Mouse (Mus musculus) limb, embryonic 15.5 days (tissue): Measurements from ENCODE around the gene Wdr78. TPM values are rescaled to one million over a fixed set of nuclear protein-coding genes. Genes with fewer than 3 reads are reported as not detected.
A peak's percentile ranks its signal among the peaks of the same experiment; 100 is the strongest.

ENCODE experiments used
- ATAC-seq: fragments of 200-750 bp; cut with Nextera tagmentation; 2 replicates; pipeline ENCODE4 v1.8.0; 2017; ENCODE audit warnings: low read depth, moderate TSS enrichment; ENCODE audit not compliant: insufficient number of reproducible peaks, low FRiP score, low TSS enrichment
- H3K27ac ChIP-seq: fragments of 300-500 bp; sonication (generic); 2 replicates; pipeline ENCODE4 v1.5.1; 2015; ENCODE audit warnings: moderate library complexity, mild to moderate bottlenecking, inconsistent platforms
- H3K27me3 ChIP-seq: fragments of 300-500 bp; sonication (generic); 2 replicates; pipeline ENCODE4 v1.6.1; 2015; ENCODE audit warnings: inconsistent platforms
- H3K36me3 ChIP-seq: fragments of 300-500 bp; sonication (generic); 2 replicates; pipeline ENCODE4 v1.6.1; 2015; ENCODE audit warnings: inconsistent platforms
- H3K4me1 ChIP-seq: fragments of 300-500 bp; sonication (generic); 2 replicates; pipeline ENCODE4 v1.6.1; 2015; ENCODE audit warnings: inconsistent platforms
- H3K4me2 ChIP-seq: fragments of 300-500 bp; sonication (generic); 2 replicates; pipeline ENCODE4 v1.6.1; 2015; ENCODE audit warnings: mild to moderate bottlenecking, inconsistent platforms
- H3K4me3 ChIP-seq: fragments of 300-500 bp; sonication (generic); 2 replicates; pipeline ENCODE4 v1.5.1; 2015; ENCODE audit warnings: mild to moderate bottlenecking, inconsistent platforms
- H3K9ac ChIP-seq: fragments of 300-500 bp; sonication (generic); 2 replicates; pipeline ENCODE4 v1.6.1; 2015; ENCODE audit warnings: inconsistent platforms
- H3K9me3 ChIP-seq: fragments of 300-500 bp; sonication (generic); 2 replicates; pipeline ENCODE4 v1.6.1; 2016; ENCODE audit warnings: inconsistent platforms
- WGBS: fragments of 180-500 bp; shearing (Covaris S2); methylation state at CpG from one replicate; pipeline ENCODE4 v1.1.7; 2015; 5-methylcytosine and 5-hydroxymethylcytosine counted together
- polyA plus RNA-seq: library from polyadenylated mRNA; unstranded; fragments of >200 nt; fragmentation: Nextera tagmentation; extraction: Ambion mirVana; gene quantifications from 2 replicates; pipeline ENCODE4 v1.2.1, GENCODE M21; 2015

Wdr78 gene
- polyA plus RNA-seq, 1 experiment from 2014 or later, result 3.5 TPM

DNA sequence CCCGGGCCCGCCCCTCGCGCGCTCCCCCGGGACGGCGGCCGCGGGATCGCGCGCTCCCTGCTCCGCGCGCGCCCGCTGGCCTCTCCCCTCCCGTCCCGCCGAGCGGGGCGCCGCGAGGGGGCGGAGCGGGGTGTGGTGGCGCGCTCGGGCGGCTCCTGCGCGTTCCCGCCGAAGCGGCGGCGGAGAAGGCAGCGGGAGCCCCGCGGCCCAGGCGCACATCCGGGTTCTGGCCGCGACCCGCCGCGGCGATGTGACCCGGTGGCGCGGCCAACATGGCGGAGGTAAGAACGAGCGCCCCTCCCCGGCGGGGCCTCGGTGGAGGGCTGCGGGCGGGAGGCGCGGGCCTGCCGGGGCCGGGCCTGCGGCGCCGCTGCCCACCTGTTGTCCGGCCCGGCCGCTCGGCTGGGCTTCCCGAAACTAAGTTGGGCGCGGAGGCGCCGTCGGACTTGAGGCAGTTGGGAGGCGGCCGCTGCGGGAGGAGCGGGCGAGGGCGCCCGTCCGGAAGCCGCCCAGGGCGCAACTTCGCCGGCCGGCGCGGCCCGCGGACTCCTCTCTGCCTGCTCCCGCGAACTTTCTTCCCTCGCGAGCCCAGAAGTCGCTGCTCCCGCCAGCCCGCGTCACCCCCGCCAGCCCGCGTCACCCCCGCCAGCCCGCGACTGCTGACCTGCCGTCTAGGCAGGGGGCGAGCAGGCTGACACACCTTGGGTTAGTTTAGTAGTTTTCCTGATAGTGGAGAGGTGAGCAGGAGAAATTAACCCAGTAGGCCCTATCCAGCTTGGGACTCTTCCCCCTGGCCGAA is 5.1 kb upstream of the Wdr78 start:
- WGBS, result under 1% methylated on average over 70 of the region's 111 CpGs
- peak; percentile 68 for ATAC-seq
- Histone ChIP-seq H3K36me3 (0 out of 2 replicates have a peak, but pooled peaks cover 4% of the 10 kb centered on the region), H3K27me3 (no peaks in the 10 kb centered on the region), H3K9me3 (no peaks in the 10 kb centered on the region), H3K4me2 (peak overlapping the region; percentile 53), H3K27ac (peak overlapping the region; percentile 97), H3K9ac (peak overlapping the region; percentile 97), H3K4me3 (peak overlapping the region; percentile 94), H3K4me1 (peaks cover 28% of the 10 kb centered on the region)

DNA sequence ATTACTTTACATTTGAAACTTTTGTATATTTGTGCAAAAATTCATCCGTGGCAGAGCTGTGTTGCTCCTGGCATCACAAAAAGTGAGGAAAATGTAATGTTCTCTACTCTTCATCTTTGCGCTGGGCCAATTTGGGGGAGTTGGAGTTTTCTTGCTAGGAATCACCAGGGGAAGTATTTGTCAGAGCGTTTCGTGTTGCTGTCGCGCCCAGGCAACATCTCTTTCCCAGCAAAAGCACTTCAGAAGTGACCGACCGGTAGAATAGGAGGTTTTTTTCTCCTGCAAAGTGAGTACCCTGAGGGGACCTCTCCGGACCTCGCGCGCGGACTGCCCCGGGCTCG is 4.5 kb upstream of the Wdr78 start:
- H3K36me3 ChIP-seq, result 0 out of 2 replicates have a peak, but pooled peaks cover 4% of the 10 kb centered on the region
- no peaks in the 10 kb centered on the region for H3K27me3 ChIP-seq
- WGBS, result under 1% methylated on average over 15 of the region's 15 CpGs

DNA sequence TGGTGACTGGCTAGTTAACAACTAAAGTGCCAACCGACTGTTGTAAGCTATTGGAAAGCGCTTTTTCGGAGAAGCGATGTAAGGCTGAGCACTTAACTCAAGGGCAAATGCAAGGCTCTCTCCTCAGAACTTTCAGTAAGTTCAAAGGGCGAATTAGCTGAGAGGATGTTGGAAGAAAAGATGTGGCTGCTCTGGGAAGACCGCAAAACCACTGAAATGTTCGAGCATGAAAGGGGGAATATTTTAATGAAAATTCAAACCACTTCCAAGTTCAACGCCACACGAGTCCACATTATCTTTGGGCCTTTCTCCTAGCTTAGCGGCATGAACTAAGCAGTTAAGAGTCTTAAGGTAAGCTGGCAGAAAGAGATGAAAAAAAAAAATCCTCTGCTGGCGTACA is 953 bp downstream of the Wdr78 start:
- H3K4me3 ChIP-seq, result peak overlapping the region; percentile 84
- H3K9me3 ChIP-seq, result no peaks in the 10 kb centered on the region
- WGBS, result 3% methylated on average over 11 of the region's 11 CpGs
- peaks cover 21% of the 10 kb centered on the region for H3K4me1 ChIP-seq
- no peaks in the 10 kb centered on the region for H3K27me3 ChIP-seq
- H3K36me3 ChIP-seq, result 0 out of 2 replicates have a peak, but pooled peaks cover 4% of the 10 kb centered on the region
- H3K27ac ChIP-seq, result peak overlapping the region; percentile 100
- ATAC-seq, result no peak
- H3K9ac ChIP-seq, result peak overlapping the region; percentile 70
- H3K4me2 ChIP-seq, result peak overlapping the region; percentile 63

More for the DNA sequence above, 4.5 kb upstream of the Wdr78 start:
- ATAC-seq, result no peak
- Histone ChIP-seq H3K4me2 (peak overlapping the region; percentile 53), H3K4me1 (peaks cover 28% of the 10 kb centered on the region), H3K9ac (peak overlapping the region; percentile 97), H3K27ac (peak overlapping the region; percentile 97), H3K4me3 (peak overlapping the region; percentile 94), H3K9me3 (no peaks in the 10 kb centered on the region)

DNA sequence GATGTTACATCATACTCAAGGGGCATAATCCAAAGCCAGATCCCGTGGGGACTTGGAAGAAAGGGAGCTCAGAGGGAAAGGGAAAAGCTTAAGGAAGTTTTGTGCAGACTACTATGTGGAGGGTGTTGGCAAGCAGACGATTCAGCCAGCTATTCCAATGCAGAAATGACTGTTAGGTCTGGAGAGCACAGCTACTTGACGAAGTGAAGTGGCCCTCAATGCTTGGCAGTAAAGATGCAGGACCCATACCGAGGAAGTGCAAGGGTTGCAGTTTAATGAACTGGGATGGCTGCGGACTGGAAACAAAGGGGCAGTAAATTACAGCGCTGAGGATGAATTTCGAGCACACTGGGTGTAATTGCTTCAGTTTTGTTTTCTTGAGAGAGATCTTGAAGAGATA is 1.7 kb downstream of the Wdr78 start:
- Histone ChIP-seq H3K27me3 (no peaks in the 10 kb centered on the region), H3K36me3 (0 out of 2 replicates have a peak, but pooled peaks cover 4% of the 10 kb centered on the region), H3K4me2 (peak overlapping the region; percentile 63), H3K9me3 (no peaks in the 10 kb centered on the region), H3K4me1 (peaks cover 21% of the 10 kb centered on the region), H3K27ac (no peak overlapping the region), H3K9ac (no peak overlapping the region), H3K4me3 (peak overlapping the region; percentile 84)
- ATAC-seq, result no peak
- WGBS, result 42% methylated on average over 7 of the region's 7 CpGs

DNA sequence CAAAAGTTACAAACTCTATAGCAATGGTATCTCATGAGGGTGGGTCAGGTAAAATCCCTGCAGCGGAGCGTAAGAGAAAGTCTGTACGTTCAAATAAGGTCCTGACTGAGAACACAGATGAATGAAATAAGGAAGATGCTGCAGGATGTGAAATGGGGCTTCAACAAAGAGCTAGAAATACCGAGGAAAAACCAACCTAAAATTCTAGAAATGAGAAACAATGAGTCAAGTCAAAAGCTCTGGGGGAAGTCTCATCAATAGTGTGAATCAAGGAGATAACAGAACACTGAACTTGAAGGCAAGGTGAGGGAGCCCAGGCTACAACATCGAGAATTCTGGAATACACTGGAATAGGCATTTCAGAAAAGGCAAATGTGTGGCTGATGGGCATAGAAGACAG is 15.8 kb downstream of the Wdr78 start:
- Histone ChIP-seq H3K36me3 (no peaks in the 10 kb centered on the region), H3K4me2 (no peak overlapping the region), H3K9me3 (no peaks in the 10 kb centered on the region), H3K9ac (no peak overlapping the region), H3K27me3 (no peaks in the 10 kb centered on the region), H3K27ac (no peak overlapping the region), H3K4me1 (no peaks in the 10 kb centered on the region), H3K4me3 (no peak overlapping the region)
- no peak for ATAC-seq
- 91% methylated on average over 5 of the region's 5 CpGs for WGBS

DNA sequence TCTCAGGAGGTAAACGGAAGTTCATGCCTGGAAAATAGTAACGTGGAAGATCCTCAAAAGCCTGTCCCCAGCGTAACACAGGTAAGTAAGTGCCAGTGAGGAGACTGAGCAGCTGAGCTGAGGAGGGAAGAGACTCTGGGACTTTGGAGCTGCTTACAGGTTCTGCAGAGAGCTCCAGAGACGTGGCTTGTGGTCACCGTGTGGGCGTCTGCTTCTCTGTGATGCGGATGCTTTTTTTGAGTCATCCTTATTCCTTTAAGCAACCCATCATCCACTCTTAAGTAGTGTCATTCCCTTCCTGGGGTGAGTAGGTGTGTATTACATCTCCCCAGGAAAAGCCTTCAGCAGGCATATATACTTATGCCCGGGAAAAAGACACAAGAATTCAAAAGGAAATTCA is 18.4 kb downstream of the Wdr78 start:
- no peak overlapping the region for H3K9ac ChIP-seq
- no peak overlapping the region for H3K4me3 ChIP-seq
- no peak overlapping the region for H3K27ac ChIP-seq
- H3K4me1 ChIP-seq, result no peaks in the 10 kb centered on the region
- H3K27me3 ChIP-seq, result no peaks in the 10 kb centered on the region
- H3K4me2 ChIP-seq, result no peak overlapping the region
- WGBS, result 89% methylated on average over 8 of the region's 8 CpGs
- H3K9me3 ChIP-seq, result no peaks in the 10 kb centered on the region
- H3K36me3 ChIP-seq, result no peaks in the 10 kb centered on the region
- no peak for ATAC-seq

DNA sequence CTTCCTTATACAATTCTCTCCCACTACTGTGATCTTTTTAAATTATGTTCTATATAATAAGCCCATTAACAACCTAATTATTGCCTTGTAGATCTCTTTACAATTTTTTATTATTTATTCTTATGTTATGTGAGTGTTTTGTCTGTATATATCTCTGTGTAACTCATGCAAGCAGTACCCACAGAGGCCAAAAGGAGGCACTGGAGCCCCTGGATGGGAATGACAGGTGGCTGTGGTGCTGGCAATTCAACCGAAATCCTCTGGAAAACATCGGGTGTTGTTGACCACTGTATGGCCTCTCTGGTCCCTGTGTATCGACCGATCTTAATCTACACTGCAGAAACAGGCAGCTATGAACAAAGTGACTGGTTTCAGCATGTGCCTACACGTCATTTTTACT is 29.1 kb downstream of the Wdr78 start:
- H3K27ac ChIP-seq, result no peak overlapping the region
- no peaks in the 10 kb centered on the region for H3K27me3 ChIP-seq
- H3K9ac ChIP-seq, result no peak overlapping the region
- H3K9me3 ChIP-seq, result no peaks in the 10 kb centered on the region
- H3K36me3 ChIP-seq, result no peaks in the 10 kb centered on the region
- ATAC-seq, result no peak
- no peak overlapping the region for H3K4me3 ChIP-seq
- H3K4me1 ChIP-seq, result no peaks in the 10 kb centered on the region
- H3K4me2 ChIP-seq, result no peak overlapping the region
- 89% methylated on average over 5 of the region's 5 CpGs for WGBS

DNA sequence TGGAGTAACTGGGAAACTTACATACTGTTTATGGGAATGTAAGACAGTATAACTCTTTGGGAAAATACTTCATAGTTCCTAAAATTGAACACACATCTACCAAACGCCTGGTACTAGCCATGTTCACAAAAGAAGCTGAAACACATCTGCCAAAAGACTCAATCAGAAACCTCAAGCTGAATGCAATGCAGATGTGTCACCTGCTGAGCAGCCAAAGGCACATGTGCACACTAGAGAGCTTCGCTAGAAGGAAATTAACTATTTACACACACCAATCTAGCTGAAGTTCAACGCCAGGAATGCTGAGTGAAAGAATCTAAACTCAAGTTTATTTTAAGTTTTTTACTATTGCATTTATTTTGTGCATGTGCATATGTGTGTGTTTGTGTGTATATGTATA is 43.7 kb downstream of the Wdr78 start:
- no peak overlapping the region for H3K27ac ChIP-seq
- no peaks in the 10 kb centered on the region for H3K9me3 ChIP-seq
- no peak overlapping the region for H3K9ac ChIP-seq
- H3K4me2 ChIP-seq, result no peak overlapping the region
- H3K27me3 ChIP-seq, result no peaks in the 10 kb centered on the region
- ATAC-seq, result no peak
- no peaks in the 10 kb centered on the region for H3K36me3 ChIP-seq
- 45% methylated on average over 3 of the region's 3 CpGs for WGBS
- H3K4me3 ChIP-seq, result no peak overlapping the region
- H3K4me1 ChIP-seq, result no peaks in the 10 kb centered on the region

DNA sequence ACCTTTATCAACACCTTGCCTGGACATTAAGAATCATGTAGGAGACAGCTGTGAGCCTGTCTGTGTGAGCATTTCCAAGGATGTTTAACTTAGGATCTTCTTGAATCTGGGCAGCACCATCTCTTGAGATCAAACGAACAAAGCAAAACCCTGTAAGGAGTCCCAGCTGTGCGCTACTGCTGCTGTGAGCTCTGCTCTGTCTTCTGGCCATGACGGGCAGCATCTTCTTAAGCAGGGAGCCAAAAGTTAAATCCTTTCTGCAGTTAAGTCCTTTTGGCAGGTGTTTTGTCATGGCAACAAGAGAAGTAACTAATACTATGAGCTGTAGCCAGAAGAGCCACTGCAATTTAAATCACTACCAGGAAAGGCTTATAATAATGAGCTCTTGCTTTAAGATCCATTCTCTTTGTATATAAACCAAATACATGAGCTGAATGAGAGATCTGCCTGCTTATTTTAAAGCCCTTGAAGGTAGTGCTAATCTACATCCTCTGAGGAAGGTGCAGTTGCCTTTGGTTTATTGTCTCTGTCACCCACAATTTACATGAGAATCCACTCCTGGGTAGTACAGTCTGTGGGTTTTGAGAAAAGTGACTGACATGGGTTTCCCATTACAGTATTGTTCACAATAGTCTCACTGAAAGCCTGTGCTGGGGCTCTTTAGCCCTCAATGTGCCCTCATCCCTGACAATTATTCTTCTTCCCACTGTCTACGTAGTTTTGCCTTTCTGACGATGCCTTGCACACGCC is 46.3 kb downstream of the Wdr78 start:
- no peaks in the 10 kb centered on the region for H3K27me3 ChIP-seq
- H3K27ac ChIP-seq, result no peak overlapping the region
- no peak for ATAC-seq
- H3K4me2 ChIP-seq, result no peak overlapping the region
- no peak overlapping the region for H3K9ac ChIP-seq
- no peak overlapping the region for H3K4me3 ChIP-seq
- H3K36me3 ChIP-seq, result no peaks in the 10 kb centered on the region
- WGBS, result 70% methylated on average over 6 of the region's 6 CpGs
- H3K4me1 ChIP-seq, result no peaks in the 10 kb centered on the region
- H3K9me3 ChIP-seq, result no peaks in the 10 kb centered on the region

DNA sequence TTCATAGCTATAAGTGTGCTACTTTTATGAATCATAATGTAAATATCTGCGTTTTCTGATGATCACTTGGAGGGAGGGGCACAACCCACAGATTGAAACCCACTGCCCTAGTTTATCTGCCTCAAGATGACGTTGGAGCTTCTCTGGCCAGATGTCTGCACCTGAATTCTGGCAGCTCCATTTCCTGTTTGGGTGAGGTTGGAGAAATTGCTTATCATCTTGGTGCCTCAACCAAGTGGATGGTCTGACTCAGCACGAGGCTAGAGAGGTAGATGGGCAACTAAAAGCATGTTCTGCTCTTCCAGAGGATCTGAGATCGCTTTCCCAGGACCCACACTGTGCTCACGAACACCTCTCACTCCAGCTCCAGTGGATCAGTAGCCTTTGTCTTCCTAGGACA is 49.4 kb downstream of the Wdr78 start:
- Histone ChIP-seq H3K4me2 (no peak overlapping the region), H3K27ac (no peak overlapping the region), H3K4me1 (no peaks in the 10 kb centered on the region), H3K9ac (no peak overlapping the region), H3K27me3 (no peaks in the 10 kb centered on the region), H3K4me3 (no peak overlapping the region), H3K36me3 (no peaks in the 10 kb centered on the region), H3K9me3 (no peaks in the 10 kb centered on the region)
- WGBS, result 79% methylated on average over 5 of the region's 5 CpGs
- no peak for ATAC-seq

DNA sequence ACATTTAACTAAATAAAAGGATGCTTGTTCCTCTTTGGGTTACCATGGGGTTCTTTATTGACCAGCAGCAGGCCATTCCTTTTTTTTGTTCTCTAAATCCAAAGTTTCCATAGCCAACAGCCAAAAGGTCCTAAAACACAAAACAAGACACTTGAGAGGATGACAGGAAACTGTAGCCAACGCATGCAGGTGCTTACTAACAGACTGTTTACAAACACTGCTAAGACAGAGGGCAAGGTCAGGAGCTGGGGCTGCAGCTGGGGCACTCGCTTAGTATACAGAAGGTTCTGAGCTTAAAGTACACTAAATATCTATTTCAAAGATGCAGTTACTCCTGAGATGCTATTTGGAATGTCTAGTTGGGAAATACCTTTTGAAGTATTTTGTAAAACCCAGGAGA is 49.9 kb downstream of the Wdr78 start:
- Histone ChIP-seq H3K27me3 (no peaks in the 10 kb centered on the region), H3K36me3 (no peaks in the 10 kb centered on the region), H3K9ac (no peak overlapping the region), H3K4me1 (no peaks in the 10 kb centered on the region), H3K27ac (no peak overlapping the region), H3K9me3 (no peaks in the 10 kb centered on the region), H3K4me2 (no peak overlapping the region), H3K4me3 (no peak overlapping the region)
- no peak for ATAC-seq
- WGBS, result 53% methylated on average over 2 of the region's 2 CpGs

DNA sequence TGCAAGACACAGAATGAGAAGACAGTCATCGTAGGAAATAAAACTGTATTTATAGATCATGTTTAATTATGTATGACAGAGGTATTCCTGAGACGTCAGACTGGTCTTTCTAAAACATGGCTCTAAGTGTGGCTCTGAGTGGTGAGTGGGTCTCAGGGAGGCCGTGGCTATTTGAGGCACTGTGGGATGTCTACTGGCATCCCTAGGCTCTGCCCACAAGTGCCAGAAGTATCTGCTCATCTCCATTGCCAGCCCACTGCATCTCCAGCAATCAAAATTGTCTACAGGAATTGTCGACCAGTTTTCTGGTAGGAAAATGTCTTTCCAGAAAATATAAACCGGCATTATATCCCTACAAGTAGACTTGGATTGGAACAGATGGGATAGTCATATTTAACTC is 57.4 kb downstream of the Wdr78 start:
- no peak overlapping the region for H3K9ac ChIP-seq
- no peak for ATAC-seq
- no peak overlapping the region for H3K4me3 ChIP-seq
- H3K9me3 ChIP-seq, result no peaks in the 10 kb centered on the region
- no peak overlapping the region for H3K4me2 ChIP-seq
- H3K36me3 ChIP-seq, result no peaks in the 10 kb centered on the region
- H3K4me1 ChIP-seq, result no peaks in the 10 kb centered on the region
- 87% methylated on average over 5 of the region's 5 CpGs for WGBS
- no peak overlapping the region for H3K27ac ChIP-seq
- H3K27me3 ChIP-seq, result no peaks in the 10 kb centered on the region
